Mouse (Mus musculus): ENCODE results near the gene Tgfb1i1. TPM values are rescaled to one million over a fixed set of nuclear protein-coding genes. Genes with fewer than 3 reads are reported as not detected.

Gene Tgfb1i1
- 4.3 TPM for total RNA-seq (2023)

DNA sequence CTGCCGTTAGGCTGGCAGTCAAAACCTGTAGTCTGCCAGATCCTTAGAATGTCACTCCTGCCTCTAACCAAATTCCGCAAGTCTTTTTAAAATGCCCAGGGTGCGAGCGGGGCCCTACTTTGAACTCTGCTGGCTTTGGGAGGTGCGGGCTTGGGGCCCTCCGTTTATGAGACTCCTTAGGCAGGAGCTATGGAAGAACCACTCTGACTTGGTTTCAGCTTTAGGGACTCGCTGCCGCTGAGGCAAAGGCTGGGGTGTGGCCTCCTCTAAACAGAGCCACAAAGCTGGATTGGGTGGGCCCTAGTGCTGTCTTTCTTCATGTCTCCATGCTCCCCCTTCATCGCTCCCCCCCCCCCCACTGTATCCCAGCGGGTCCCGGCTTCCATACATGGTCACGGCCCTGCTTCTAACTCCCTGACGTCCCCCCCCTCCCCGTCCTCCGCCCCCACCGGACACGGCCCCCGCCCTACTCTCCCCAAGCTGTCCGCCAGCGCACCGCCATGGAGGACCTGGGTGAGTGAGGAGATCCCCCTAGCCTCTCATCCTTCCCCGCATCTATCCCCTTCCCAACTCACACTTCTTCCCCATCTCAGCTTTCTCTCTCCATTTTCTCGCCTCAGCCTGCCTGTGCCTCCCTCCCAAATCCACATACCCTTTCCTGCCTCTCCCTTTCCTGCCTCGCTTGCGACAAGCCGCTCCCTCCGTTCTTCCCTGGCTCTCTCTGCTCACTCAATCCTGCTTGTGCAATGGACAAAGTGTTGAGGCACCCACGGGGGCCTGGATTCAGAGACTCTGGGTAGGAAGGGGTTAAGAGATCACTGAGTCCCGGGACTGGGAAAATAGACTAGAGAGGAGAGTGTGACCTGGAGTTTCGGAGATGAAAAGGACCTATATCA is at the start of gene Tgfb1i1:
Gene Tgfb1i1, plus strand, starts transcription at position 317 of the 896 bp plus-strand sequence.

GRCm38 (mm10) chr7:128206152-128206551 is 40.5 kb upstream of the Tgfb1i1 start, which contains the start of gene Cox6a2:
Gene Cox6a2 (minus strand): TSS chr7:128206387.

DNA sequence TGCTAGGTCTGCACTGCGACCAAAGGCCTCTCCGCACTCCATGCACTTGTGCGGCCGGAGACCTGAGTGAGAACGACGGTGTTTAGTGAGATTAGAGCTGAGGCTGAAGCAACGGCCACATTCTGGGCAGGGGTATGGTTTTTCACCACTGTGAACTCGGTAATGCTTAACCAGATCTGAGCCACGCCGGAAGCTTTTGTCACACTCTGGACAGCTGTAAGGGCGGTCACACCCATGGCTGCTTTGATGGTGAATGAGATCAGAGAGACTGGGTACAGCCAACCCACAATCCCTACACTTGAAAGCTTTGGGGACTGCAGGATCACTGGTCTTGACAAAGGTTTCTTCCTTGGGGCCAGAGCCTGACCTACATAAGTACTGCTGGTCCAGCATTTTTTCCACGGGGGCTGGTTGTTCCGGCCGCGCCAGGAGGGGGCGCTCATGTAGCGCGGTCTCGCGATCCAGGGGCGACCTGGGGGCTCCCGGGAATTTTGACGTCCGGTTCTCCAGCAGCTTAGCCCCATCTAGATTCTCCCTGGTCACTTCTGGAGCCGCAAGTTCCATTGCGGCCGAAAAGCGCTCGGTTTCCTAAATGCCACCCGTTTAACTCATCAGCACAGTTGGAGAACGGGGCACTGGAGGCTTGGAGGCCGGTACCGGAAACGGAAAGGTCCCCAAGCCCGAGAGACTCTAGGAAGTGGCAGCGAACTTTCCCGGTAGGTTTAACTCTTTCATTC is 9.6 kb upstream of the Tgfb1i1 start, which contains the start of gene Armc5:
Gene Armc5, plus strand, starts transcription at position 487 of the 737 bp plus-strand sequence.

DNA sequence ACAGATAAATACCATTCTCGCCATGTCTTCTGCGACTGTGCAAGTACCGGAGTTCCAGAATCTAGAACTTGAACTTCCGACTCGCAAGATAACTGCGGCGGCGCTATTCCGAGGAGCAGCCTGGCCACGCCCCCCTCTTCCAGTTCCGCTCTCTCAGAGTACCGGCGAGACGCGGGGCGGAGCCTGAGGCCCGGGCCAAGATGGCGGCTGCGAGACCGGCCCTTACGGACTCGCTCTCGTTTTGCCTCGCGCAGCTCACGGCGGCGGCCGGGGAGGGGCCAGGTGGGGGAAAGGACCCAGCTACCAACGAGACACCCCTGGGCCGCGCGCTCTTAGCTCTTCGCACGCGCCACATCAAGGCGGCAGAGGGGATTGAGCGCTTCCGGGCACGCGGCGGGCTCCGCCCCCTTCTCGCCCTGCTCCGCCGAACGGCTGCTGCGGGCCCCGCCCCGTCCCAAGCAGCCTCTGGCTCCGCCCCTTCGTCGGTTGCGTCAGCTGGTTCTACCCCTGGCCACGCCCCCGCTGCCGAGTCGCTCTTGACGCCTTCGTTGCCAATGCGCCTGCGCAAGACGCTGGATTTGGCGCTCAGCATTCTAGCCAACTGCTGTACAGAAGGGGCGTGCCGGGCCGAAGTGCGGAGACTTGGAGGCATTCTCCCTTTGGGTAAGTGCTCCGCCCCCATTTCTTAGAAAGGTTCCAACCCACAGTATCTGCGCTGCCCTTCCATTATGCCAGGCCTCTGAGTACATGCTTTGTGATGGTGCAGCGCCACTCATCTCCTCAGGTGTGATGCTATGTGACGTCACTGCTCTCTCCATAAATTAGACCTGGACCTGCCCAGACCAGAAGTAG is 8.5 kb upstream of the Tgfb1i1 start, which contains the start of gene 9130023H24Rik:
Gene 9130023H24Rik, minus strand, starts transcription at position 105 of the 852 bp plus-strand sequence.

GRCm38 (mm10) chr7:128265411-128265810 is 18.8 kb downstream of the Tgfb1i1 start, which contains the start of gene Slc5a2:
Gene Slc5a2 (plus strand): TSS chr7:128265657.

DNA sequence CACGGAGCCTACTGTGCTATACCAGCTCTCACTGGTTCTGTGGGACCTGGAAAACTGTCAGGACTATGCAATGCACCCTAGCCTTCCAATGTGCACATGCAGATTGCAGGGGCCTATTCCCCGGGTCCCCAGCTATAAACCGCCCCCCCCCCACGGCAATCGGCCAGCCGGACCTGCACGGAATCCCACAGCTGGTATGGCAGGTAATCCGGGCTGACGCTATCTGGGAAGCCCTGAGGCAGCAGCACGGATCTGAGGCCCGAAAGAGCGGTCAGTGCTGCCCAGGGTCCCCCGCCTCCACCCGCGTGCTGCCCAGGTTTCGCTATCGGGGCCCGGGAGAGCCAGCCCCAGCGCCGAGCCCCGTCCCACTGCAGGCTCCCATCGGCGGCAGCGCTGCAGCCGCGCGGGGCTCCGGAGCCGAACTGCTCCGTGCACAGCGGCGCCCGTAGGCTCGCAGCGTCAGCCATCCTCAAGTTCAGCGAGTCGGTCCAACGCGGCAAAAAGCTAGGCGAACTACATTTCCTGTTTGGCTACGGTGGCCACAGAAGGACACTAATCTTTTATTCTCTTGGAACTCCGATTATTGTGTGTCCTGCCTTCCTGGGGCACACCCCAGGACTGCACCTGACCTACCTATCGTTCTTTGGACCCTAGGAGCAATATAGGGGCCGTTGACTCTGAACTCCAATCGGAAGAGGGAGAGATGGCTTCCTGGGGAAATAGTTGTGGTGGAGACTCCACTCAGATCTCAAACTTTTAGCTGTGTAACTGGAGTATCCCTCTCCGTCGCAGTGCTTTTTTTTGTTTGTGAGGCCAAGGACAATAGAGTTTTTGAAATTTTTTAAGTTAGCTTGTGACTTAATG is 51.2 kb downstream of the Tgfb1i1 start, which contains the start of gene BC017158:
Gene BC017158, minus strand, starts transcription at position 554 of the 864 bp plus-strand sequence.

Other genes with a start within 250 kb of the Tgfb1i1 start
- 1.2 TPM for gene Trim72, start 242.9 kb upstream of the Tgfb1i1 start, total RNA-seq (2023)
- 3.2 TPM for gene Itgam, start 184.2 kb upstream of the Tgfb1i1 start, total RNA-seq (2023)
- gene Gm49368, start 184.1 kb upstream of the Tgfb1i1 start, total RNA-seq (2023) = not detected
- 5.7 TPM for gene Itgax, start 117.3 kb upstream of the Tgfb1i1 start, total RNA-seq (2023)
- 3.2 TPM for gene Itgad, start 92.4 kb upstream of the Tgfb1i1 start, total RNA-seq (2023)
- not detected for gene Cox6a2, start 40.4 kb upstream of the Tgfb1i1 start, total RNA-seq (2023)
- 25.5 TPM for gene Armc5, start 9.5 kb upstream of the Tgfb1i1 start, total RNA-seq (2023)
- gene 9130023H24Rik, start 8.8 kb upstream of the Tgfb1i1 start, total RNA-seq (2023) = 3.2 TPM
- not detected for gene Slc5a2, start 18.8 kb downstream of the Tgfb1i1 start, total RNA-seq (2023)
- 27.6 TPM for gene BC017158, start 51.4 kb downstream of the Tgfb1i1 start, total RNA-seq (2023)
- 221 TPM for gene Rgs10, start 171.9 kb downstream of the Tgfb1i1 start, total RNA-seq (2023)
- gene Tial1, start 214.9 kb downstream of the Tgfb1i1 start, total RNA-seq (2023) = 125 TPM

Measured in CD8-positive naive resting alpha-beta T cell, adult 57 days (primary cell).